Mouse (Mus musculus): ENCODE measurements around the gene Tshz2.
"Not testable (repeated sequence)": the region's sequence is repeated elsewhere in the genome, so short reads cannot be mapped to it uniquely, and the experiment has no call there.

Tshz2 gene

GRCm38 (mm10) chr2:169758120-169758519 lies 125.3 kb downstream of the Tshz2 start:
- no peak for DNase-seq (ENCODE audit: low spot score in 2 of 2)

GRCm38 (mm10) chr2:169760117-169760516 lies 127.3 kb downstream of the Tshz2 start:
- DNase-seq (ENCODE audit: low spot score in 2 of 2) = no peak

GRCm38 (mm10) chr2:169761726-169762125 lies 128.9 kb downstream of the Tshz2 start:
- no peak for DNase-seq (ENCODE audit: low spot score in 2 of 2)

GRCm38 (mm10) chr2:169762301-169762700 lies 129.5 kb downstream of the Tshz2 start:
- no peak for DNase-seq (ENCODE audit: low spot score in 2 of 2)

GRCm38 (mm10) chr2:169763716-169764115 lies 130.9 kb downstream of the Tshz2 start:
- no peak for DNase-seq (ENCODE audit: low spot score in 2 of 2)

- DNase-seq (ENCODE audit: low spot score in 2 of 2) = no peak
Observed at GRCm38 (mm10) chr2:169766247-169766646, 133.4 kb downstream of the Tshz2 start.

GRCm38 (mm10) chr2:169767281-169767680 lies 134.5 kb downstream of the Tshz2 start:
- no peak for DNase-seq (ENCODE audit: low spot score in 2 of 2)

GRCm38 (mm10) chr2:169775078-169775477 lies 142.3 kb downstream of the Tshz2 start:
- no peak for DNase-seq (ENCODE audit: low spot score in 2 of 2)

- DNase-seq (ENCODE audit: low spot score in 2 of 2) = no peak
Observed at GRCm38 (mm10) chr2:169777242-169777641, 144.4 kb downstream of the Tshz2 start.

GRCm38 (mm10) chr2:169777764-169778163 lies 145.0 kb downstream of the Tshz2 start:
- no peak for DNase-seq (ENCODE audit: low spot score in 2 of 2)

- DNase-seq (ENCODE audit: low spot score in 2 of 2) = no peak
Observed at GRCm38 (mm10) chr2:169778740-169779345, 146.0 kb downstream of the Tshz2 start.

GRCm38 (mm10) chr2:169781671-169782070 lies 148.9 kb downstream of the Tshz2 start:
- DNase-seq (ENCODE audit: low spot score in 2 of 2) = not testable (repeated sequence)

GRCm38 (mm10) chr2:169782874-169783680 lies 150.3 kb downstream of the Tshz2 start:
- DNase-seq (ENCODE audit: low spot score in 2 of 2) = no peak

GRCm38 (mm10) chr2:169783681-169784033 lies 150.8 kb downstream of the Tshz2 start:
- no peak for DNase-seq (ENCODE audit: low spot score in 2 of 2)

GRCm38 (mm10) chr2:169787381-169787780 lies 154.6 kb downstream of the Tshz2 start:
- no peak for DNase-seq (ENCODE audit: low spot score in 2 of 2)

GRCm38 (mm10) chr2:169787906-169788305 lies 155.1 kb downstream of the Tshz2 start:
- no peak for DNase-seq (ENCODE audit: low spot score in 2 of 2)

GRCm38 (mm10) chr2:169790439-169791131 lies 157.8 kb downstream of the Tshz2 start:
- DNase-seq (ENCODE audit: low spot score in 2 of 2) = peak; percentile 3 to 4

GRCm38 (mm10) chr2:169792706-169793105 lies 159.9 kb downstream of the Tshz2 start:
- no peak for DNase-seq (ENCODE audit: low spot score in 2 of 2)

- DNase-seq (ENCODE audit: low spot score in 2 of 2) = no peak
Observed at GRCm38 (mm10) chr2:169802241-169802640, 169.4 kb downstream of the Tshz2 start.

- DNase-seq (ENCODE audit: low spot score in 2 of 2) = no peak
Observed at GRCm38 (mm10) chr2:169804380-169804779, 171.6 kb downstream of the Tshz2 start.

- DNase-seq (ENCODE audit: low spot score in 2 of 2) = no peak
Observed at GRCm38 (mm10) chr2:169805545-169805944, 172.7 kb downstream of the Tshz2 start.

- no peak for DNase-seq (ENCODE audit: low spot score in 2 of 2)
Observed at GRCm38 (mm10) chr2:169811589-169811988, 178.8 kb downstream of the Tshz2 start.

- DNase-seq (ENCODE audit: low spot score in 2 of 2) = no peak
Observed at GRCm38 (mm10) chr2:169812055-169812454, 179.2 kb downstream of the Tshz2 start.
